Mouse (Mus musculus) lung, embryonic 14.5 days (tissue): ENCODE results near the gene Ccnf. TPM values are rescaled to one million over a fixed set of nuclear protein-coding genes. Genes with fewer than 3 reads are reported as not detected.
A peak's percentile ranks its signal among the peaks of the same experiment; 100 is the strongest.

Experiments used
- ATAC-seq: fragments of 200-750 bp; cut with Nextera tagmentation; 2 replicates; pipeline ENCODE4 v1.8.0; 2017; ENCODE audit warnings: mild to moderate bottlenecking, moderate TSS enrichment, moderate library complexity; ENCODE audit not compliant: insufficient read depth
- DNase-seq: peaks from one replicate; pipeline ENCODE4 v3.0.0-alpha.2; 2015
- H3K27ac ChIP-seq: fragments of 300-500 bp; sonication (generic); 2 replicates; pipeline ENCODE4 v1.5.1; 2014; ENCODE audit warnings: low read depth, mild to moderate bottlenecking, moderate library complexity
- H3K27me3 ChIP-seq: fragments of 300-500 bp; sonication (generic); 2 replicates; pipeline ENCODE4 v1.6.1; 2014; ENCODE audit warnings: low read length, control low read depth; ENCODE audit not compliant: insufficient read depth
- H3K36me3 ChIP-seq: fragments of 300-500 bp; sonication (generic); 2 replicates; pipeline ENCODE4 v1.6.1; 2014; ENCODE audit warnings: control low read depth; ENCODE audit not compliant: insufficient read depth
- H3K4me1 ChIP-seq: fragments of 300-500 bp; sonication (generic); 2 replicates; pipeline ENCODE4 v1.6.1; 2014; ENCODE audit warnings: antibody characterized with exemption, control low read depth; ENCODE audit not compliant: insufficient read depth
- H3K4me2 ChIP-seq: fragments of 300-500 bp; sonication (generic); 2 replicates; pipeline ENCODE4 v1.6.1; 2014; ENCODE audit warnings: mild to moderate bottlenecking
- H3K4me3 ChIP-seq: fragments of 300-500 bp; sonication (generic); 2 replicates; pipeline ENCODE4 v1.5.1; 2014; ENCODE audit warnings: low read depth, low read length
- H3K9ac ChIP-seq: fragments of 300-500 bp; sonication (generic); 2 replicates; pipeline ENCODE4 v1.6.1; 2014
- H3K9me3 ChIP-seq: fragments of 300-500 bp; sonication (generic); 2 replicates; pipeline ENCODE4 v1.6.1; 2016; ENCODE audit warnings: low read depth, low read length, control low read depth
- CTCF ChIP-seq: IDR thresholded peaks from 2 replicates; pipeline ENCODE4 v1.5.1; 2016; ENCODE audit warnings: antibody characterized with exemption, low read depth
- WGBS: fragments of 180-500 bp; shearing (Covaris S2); extraction: QIAGEN DNeasy Blood & Tissue Kit; methylation state at CpG from one replicate; pipeline ENCODE4 v1.1.7; 2014; 5-methylcytosine and 5-hydroxymethylcytosine counted together
- polyA plus RNA-seq: library from polyadenylated mRNA; unstranded; fragments of >200 nt; fragmentation: Nextera tagmentation; extraction: Ambion mirVana; gene quantifications from 2 replicates; pipeline ENCODE4 v1.2.1, GENCODE M21; 2014

Ccnf gene
- polyA plus RNA-seq, 1 experiment from 2014 or later, result 79.3 TPM

DNA sequence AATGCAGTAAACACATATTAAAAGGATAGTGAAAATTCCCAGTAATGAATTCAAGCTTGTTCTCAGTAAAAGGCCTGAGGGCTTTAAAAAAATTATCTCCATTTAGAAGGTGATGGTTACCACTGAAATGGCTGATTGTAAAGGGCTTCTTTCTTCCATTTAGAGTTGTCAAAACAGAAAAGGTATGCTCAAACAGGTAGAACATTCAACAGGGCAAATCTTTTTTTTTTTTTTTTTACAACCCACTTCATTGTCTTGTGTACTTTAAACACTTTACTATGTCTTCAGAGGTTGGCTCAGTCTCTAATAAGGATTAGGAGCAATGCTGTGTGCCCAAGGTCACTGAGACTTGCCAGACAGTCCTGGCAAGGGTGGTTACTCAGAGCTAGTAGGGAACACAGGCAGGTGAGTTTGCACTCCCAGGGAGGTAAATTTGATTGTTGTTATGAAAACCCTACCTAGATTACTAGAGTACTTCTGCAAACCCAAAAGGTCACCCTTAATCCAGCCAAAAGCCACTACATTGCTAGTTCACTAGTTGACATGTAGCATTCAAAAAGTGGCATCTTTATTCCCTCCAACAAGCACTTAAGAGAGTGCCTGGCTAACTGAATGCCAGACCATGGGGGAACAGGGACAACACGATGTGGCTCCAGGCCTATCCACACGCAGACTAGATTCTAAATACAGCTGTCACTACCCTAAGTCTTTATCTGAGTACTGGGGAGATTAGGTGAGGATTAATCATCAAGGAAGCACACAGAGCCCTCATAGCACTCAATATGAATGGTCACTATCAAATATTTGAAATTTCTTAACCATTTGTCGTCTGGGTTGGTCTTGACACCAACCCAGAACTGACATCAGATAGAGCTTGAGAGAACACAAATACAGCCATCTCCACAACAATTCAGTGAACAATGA lies 47.4 kb downstream of the Ccnf start:
- H3K27me3 ChIP-seq, result peaks cover 18% of the 10 kb centered on the region
- H3K36me3 ChIP-seq, result no peaks in the 10 kb centered on the region
- H3K27ac ChIP-seq, result peak overlapping the region; percentile 40; the same call in 1 of the 2 replicates
- H3K9ac ChIP-seq, result no peak overlapping the region
- peak overlapping the region; percentile 96 for H3K4me2 ChIP-seq
- WGBS, result 56% methylated on average over 3 of the region's 3 CpGs
- DNase-seq (no peak), ATAC-seq (no peak)
- H3K4me3 ChIP-seq, result peak overlapping the region; percentile 71
- H3K9me3 ChIP-seq, result no peaks in the 10 kb centered on the region
- no peak for TF ChIP-seq CTCF
- peaks cover 35% of the 10 kb centered on the region for H3K4me1 ChIP-seq

DNA sequence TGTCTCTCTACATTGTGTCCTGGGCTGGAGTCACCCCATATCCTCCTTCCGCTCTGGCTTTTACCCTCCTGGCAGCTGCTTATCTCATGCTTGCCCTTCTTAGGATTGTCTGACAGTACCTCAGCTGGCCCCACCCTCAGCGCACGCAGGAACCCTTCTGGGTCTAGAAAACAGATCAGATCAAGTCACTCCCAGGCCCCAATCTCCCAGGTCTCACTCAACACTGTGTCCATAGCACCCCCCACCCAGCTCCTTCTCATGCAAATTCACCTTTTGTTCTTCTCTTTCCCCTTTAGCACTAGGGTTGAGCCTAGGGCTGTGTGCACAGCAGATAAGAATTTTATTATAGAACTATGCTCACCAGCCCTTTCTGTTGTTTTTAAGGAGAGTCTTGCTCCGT lies 48.2 kb downstream of the Ccnf start:
- 47% methylated on average over 4 of the region's 4 CpGs for WGBS
- no peak overlapping the region; the same call in 1 of the 2 replicates for H3K4me3 ChIP-seq
- ATAC-seq (no peak), DNase-seq (no peak)
- H3K27me3 ChIP-seq, result peaks cover 12% of the 10 kb centered on the region
- peak overlapping the region; percentile 40; the same call in 1 of the 2 replicates for H3K27ac ChIP-seq
- H3K9ac ChIP-seq, result no peak overlapping the region
- H3K4me1 ChIP-seq, result peaks cover 27% of the 10 kb centered on the region
- H3K9me3 ChIP-seq, result no peaks in the 10 kb centered on the region
- H3K4me2 ChIP-seq, result no peak overlapping the region
- no peaks in the 10 kb centered on the region for H3K36me3 ChIP-seq
- no peak for TF ChIP-seq CTCF

DNA sequence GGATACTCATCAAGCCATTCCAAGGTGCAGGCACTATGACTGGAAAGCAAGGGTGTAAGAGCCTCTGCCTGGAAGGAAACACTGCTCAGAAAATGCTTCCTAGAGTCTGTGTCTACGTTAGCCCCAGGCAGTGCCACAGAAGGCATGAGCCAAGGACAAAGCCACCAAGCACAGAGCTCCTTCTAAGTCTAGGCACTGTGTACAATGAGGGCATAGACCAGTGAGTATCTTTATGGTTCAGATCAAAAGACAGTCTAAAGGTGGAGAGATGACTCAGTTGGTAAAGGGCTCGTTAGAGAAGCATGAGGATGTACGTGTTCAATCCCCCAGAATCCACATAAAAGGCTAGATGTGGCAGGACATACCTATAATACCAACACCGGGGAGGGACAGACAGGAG lies 50.2 kb downstream of the Ccnf start:
- H3K36me3 ChIP-seq, result no peaks in the 10 kb centered on the region
- peaks cover 11% of the 10 kb centered on the region for H3K4me1 ChIP-seq
- H3K4me3 ChIP-seq, result no peak overlapping the region
- no peak overlapping the region for H3K9ac ChIP-seq
- no peaks in the 10 kb centered on the region for H3K9me3 ChIP-seq
- DNase-seq (no peak), ATAC-seq (no peak)
- no peak for TF ChIP-seq CTCF
- no peaks in the 10 kb centered on the region for H3K27me3 ChIP-seq
- H3K27ac ChIP-seq, result no peak overlapping the region
- 72% methylated on average over 4 of the region's 4 CpGs for WGBS
- no peak overlapping the region for H3K4me2 ChIP-seq

DNA sequence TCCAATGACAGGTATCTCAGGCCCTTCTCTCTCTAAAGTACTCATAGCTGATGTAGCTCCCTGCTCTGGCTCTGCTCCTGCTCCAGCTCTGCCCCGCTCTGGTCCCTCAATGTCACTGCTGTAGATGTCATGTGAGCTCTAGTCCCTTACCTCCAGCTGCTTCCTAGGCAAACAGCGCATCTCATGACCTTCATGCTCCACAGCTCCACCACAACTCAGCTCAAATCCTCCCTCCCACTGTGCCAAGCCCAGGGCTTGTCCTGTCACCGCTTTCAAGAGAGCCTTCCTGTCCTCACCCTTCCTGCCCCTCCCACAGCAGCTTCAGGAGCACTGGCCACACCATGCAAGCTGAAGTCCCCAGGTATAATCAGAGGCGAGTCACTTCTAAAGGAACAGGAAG lies 51.5 kb downstream of the Ccnf start:
- H3K27me3 ChIP-seq, result no peaks in the 10 kb centered on the region
- no peaks in the 10 kb centered on the region for H3K36me3 ChIP-seq
- no peak overlapping the region for H3K4me2 ChIP-seq
- DNase-seq, result no peak
- H3K9ac ChIP-seq, result no peak overlapping the region
- ATAC-seq, result no peak
- no peak overlapping the region for H3K4me3 ChIP-seq
- no peak overlapping the region for H3K27ac ChIP-seq
- H3K9me3 ChIP-seq, result no peaks in the 10 kb centered on the region
- TF ChIP-seq CTCF, result no peak
- 56% methylated on average over 4 of the region's 4 CpGs for WGBS
- peaks cover 7% of the 10 kb centered on the region for H3K4me1 ChIP-seq

DNA sequence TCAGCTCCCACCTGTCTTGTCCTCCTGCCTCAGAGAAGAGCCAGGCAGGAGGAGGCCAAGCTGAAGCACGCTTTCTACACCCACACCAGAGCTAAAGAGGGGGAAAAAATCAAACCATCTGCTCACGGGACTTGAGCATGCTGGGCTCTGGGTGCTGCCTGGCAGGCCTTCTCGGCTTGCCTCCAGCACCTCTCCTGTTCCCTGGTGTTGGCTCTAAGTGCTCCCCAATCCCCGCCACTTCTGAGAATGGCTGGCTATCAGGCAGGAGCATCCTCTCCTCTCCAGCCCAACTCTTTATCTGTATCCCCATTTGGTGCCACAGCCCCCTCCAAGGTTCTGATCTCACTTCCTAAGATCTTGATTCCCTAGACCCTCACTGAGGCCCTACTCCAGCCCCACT lies 52.0 kb downstream of the Ccnf start:
- Histone ChIP-seq H3K36me3 (no peaks in the 10 kb centered on the region), H3K27ac (no peak overlapping the region), H3K4me3 (no peak overlapping the region), H3K27me3 (no peaks in the 10 kb centered on the region), H3K9ac (no peak overlapping the region), H3K9me3 (no peaks in the 10 kb centered on the region), H3K4me2 (no peak overlapping the region), H3K4me1 (peaks cover 2% of the 10 kb centered on the region)
- no peak for TF ChIP-seq CTCF
- ATAC-seq, result no peak
- no peak for DNase-seq
- WGBS, result 91% methylated on average over 4 of the region's 4 CpGs

DNA sequence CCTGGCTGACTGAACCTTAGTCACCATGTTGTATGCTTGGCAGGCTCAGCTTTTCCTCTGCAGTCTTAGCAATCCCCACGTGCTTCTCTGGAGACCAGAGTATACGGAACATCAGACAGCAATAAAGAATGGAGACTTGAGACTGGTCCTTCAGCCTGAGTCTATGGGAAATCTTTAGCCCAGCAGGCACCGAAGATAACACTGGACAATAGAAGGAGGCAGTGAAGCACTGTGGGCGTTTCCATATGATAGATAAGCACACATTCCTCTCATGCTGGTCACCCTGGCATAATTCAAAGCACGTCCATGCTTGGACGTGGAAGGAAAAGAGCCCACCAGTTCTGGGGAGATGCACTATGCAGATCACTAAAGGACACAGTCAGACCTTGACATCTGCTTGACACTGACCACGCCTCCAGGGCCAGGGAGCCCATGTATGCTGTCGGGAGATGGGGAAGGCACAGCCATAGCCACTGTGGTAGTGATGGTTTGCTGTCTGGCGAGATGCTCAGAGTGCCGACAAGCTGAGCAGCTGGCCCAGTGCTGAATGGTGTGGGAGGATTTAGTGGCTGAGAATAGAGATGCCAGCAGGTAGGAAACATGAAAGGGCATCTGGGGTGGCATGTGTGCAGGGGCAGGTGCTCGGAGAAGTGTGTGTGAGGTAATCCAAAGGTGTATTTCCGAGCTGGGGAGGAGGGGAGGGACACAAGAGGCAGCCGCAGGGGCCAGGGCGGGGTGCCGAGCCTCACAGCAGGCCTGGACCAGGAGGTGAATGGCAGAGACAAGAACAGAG lies 54.1 kb downstream of the Ccnf start:
- Histone ChIP-seq H3K9me3 (no peaks in the 10 kb centered on the region), H3K27ac (no peak overlapping the region), H3K4me3 (no peak overlapping the region), H3K4me1 (no peaks in the 10 kb centered on the region), H3K36me3 (no peaks in the 10 kb centered on the region), H3K9ac (no peak overlapping the region), H3K27me3 (no peaks in the 10 kb centered on the region), H3K4me2 (no peak overlapping the region)
- TF ChIP-seq CTCF, result no peak
- 49% methylated on average over 15 of the region's 15 CpGs for WGBS
- DNase-seq, result no peak
- no peak for ATAC-seq

DNA sequence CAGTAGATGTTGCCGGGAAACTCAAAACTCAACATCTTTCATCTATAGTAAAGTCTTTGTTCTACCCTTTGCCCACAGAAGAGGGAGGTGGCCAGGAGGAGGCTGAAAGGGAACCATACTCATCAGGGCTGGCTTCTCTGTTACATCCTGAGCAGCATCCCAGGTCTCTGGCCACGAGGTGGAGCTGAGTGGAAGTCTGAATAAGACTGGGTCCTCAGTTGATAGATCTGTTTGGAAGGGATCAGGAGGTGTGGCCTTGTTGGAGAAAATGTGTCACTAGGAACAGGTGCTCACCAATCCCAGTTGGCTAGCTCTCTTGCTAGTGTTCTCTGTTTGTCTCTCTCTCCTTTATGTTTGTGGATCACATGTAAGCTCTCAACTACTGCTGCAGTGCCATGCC lies 55.9 kb downstream of the Ccnf start:
- Histone ChIP-seq H3K36me3 (no peaks in the 10 kb centered on the region), H3K27ac (no peak overlapping the region), H3K4me3 (no peak overlapping the region), H3K4me1 (no peaks in the 10 kb centered on the region), H3K9me3 (no peaks in the 10 kb centered on the region), H3K4me2 (no peak overlapping the region), H3K9ac (no peak overlapping the region), H3K27me3 (no peaks in the 10 kb centered on the region)
- WGBS, result 55% methylated on average over 2 of the region's 2 CpGs
- no peak for DNase-seq
- TF ChIP-seq CTCF, result no peak
- no peak for ATAC-seq
